ENCODE assay signal across 16 mouse cellular contexts in genomic region chr2:74738623-74739475, GRCm38 (mm10). TPM values are rescaled to one million over a fixed set of nuclear protein-coding genes. Genes with fewer than 3 reads are reported as not detected.
DNase-seq lines count a peak whose midpoint lies in the region; ATAC-seq lines count a peak whose summit lies in the region.
"Had no signal": no experiment of that assay in that cellular context is flagged by ENCODE, and none has a peak within 500 bp of the region (broad histone marks: within the 10 kb centered on the region; RNA-seq: fewer than 3 reads in every experiment).

No protein-coding gene starts in this region.

- H3K27ac ChIP-seq in midbrain, embryonic 11.5 days (ENCODE audit: low read depth, low read length) = no peak overlapping the region
- H3K27ac ChIP-seq in midbrain, embryonic 15.5 days = no peak overlapping the region
- H3K27ac ChIP-seq in hindbrain, embryonic 12.5 days = peak overlapping the region; percentile 97
- no peak overlapping the region for H3K27ac ChIP-seq in liver, embryonic 12.5 days
- H3K27ac ChIP-seq: heart, embryonic 15.5 days; liver, embryonic 15.5 days had no signal

- H3K9ac ChIP-seq in midbrain, embryonic 11.5 days (ENCODE audit: low read length) = no peak overlapping the region
- H3K9ac ChIP-seq in midbrain, embryonic 15.5 days = no peak overlapping the region
- H3K9ac ChIP-seq in hindbrain, embryonic 12.5 days = peak overlapping the region; percentile 73
- H3K9ac ChIP-seq in liver, embryonic 12.5 days = no peak overlapping the region
- H3K9ac ChIP-seq: heart, embryonic 15.5 days; liver, embryonic 15.5 days had no signal

- peak; percentile 96 for DNase-seq in midbrain, embryonic 11.5 days (ENCODE audit: low spot score, missing footprints)
- peak; percentile 40 for DNase-seq in kidney, postnatal 14 days
- DNase-seq in spleen, postnatal 14 days (ENCODE audit: low spot score in 2 of 2) = no peak
- DNase-seq: cerebellum, postnatal 25 days; gastrocnemius, postnatal 10 days; thymus, adult 2 months had no signal

- H3K9me3 ChIP-seq in midbrain, embryonic 11.5 days (ENCODE audit: control insufficient read depth, low read length) = no peaks in the 10 kb centered on the region
- H3K9me3 ChIP-seq in midbrain, embryonic 15.5 days = no peaks in the 10 kb centered on the region
- H3K9me3 ChIP-seq in hindbrain, embryonic 12.5 days (replicated peaks) = no peaks in the 10 kb centered on the region
- H3K9me3 ChIP-seq in liver, embryonic 12.5 days (replicated peaks) = no peaks in the 10 kb centered on the region
- H3K9me3 ChIP-seq: heart, embryonic 15.5 days; liver, embryonic 15.5 days had no signal

- no peak overlapping the region for H3K4me3 ChIP-seq in midbrain, embryonic 11.5 days (ENCODE audit: low read depth, low read length)
- no peak overlapping the region for H3K4me3 ChIP-seq in midbrain, embryonic 15.5 days
- peak overlapping the region; percentile 44 for H3K4me3 ChIP-seq in hindbrain, embryonic 12.5 days
- no peak overlapping the region for H3K4me3 ChIP-seq in liver, embryonic 12.5 days
- H3K4me3 ChIP-seq: erythroblast, embryonic 14.5 days; heart, embryonic 15.5 days; liver, embryonic 15.5 days had no signal

- no peak for ATAC-seq in midbrain, embryonic 11.5 days (ENCODE audit: low FRiP score)
- no peak for ATAC-seq in midbrain, embryonic 15.5 days (replicated peaks)
- ATAC-seq in hindbrain, embryonic 12.5 days (ENCODE audit: low FRiP score) = no peak
- ATAC-seq in liver, embryonic 12.5 days = no peak
- ATAC-seq in erythroid progenitor cell, adult 5-6 weeks (replicated peaks; ENCODE audit: low FRiP score, poor library complexity, severe bottlenecking) = no peak

- peaks cover 2% of the 10 kb centered on the region; the same call in 1 of the 2 replicates for H3K4me1 ChIP-seq in midbrain, embryonic 11.5 days (ENCODE audit: control insufficient read depth, insufficient read depth, low read length)
- peaks cover 5% of the 10 kb centered on the region for H3K4me1 ChIP-seq in midbrain, embryonic 15.5 days
- peaks cover 5% of the 10 kb centered on the region; the same call in 1 of the 2 replicates for H3K4me1 ChIP-seq in hindbrain, embryonic 12.5 days
- no peaks in the 10 kb centered on the region for H3K4me1 ChIP-seq in liver, embryonic 12.5 days
- H3K4me1 ChIP-seq: liver, embryonic 15.5 days had no signal

- H3K4me2 ChIP-seq in midbrain, embryonic 11.5 days = no peak overlapping the region
- H3K4me2 ChIP-seq in midbrain, embryonic 15.5 days = no peak overlapping the region
- peak overlapping the region; percentile 49 for H3K4me2 ChIP-seq in hindbrain, embryonic 12.5 days (replicated peaks)
- no peak overlapping the region for H3K4me2 ChIP-seq in liver, embryonic 12.5 days
- H3K4me2 ChIP-seq: heart, embryonic 15.5 days; liver, embryonic 15.5 days had no signal

- no peaks in the 10 kb centered on the region for H3K36me3 ChIP-seq in midbrain, embryonic 11.5 days (ENCODE audit: control insufficient read depth, insufficient read depth, low read length)
- H3K36me3 ChIP-seq in midbrain, embryonic 15.5 days (replicated peaks) = no peaks in the 10 kb centered on the region
- H3K36me3 ChIP-seq in hindbrain, embryonic 12.5 days = no peaks in the 10 kb centered on the region
- no peaks in the 10 kb centered on the region for H3K36me3 ChIP-seq in liver, embryonic 12.5 days
- H3K36me3 ChIP-seq: heart, embryonic 15.5 days; liver, embryonic 15.5 days had no signal

- H3K27me3 ChIP-seq in midbrain, embryonic 11.5 days (ENCODE audit: control insufficient read depth, insufficient read depth, low read length) = peaks cover 97% of the 10 kb centered on the region
- peaks cover 97% of the 10 kb centered on the region for H3K27me3 ChIP-seq in midbrain, embryonic 15.5 days (replicated peaks)
- H3K27me3 ChIP-seq in hindbrain, embryonic 12.5 days = peaks cover 95% of the 10 kb centered on the region
- peaks cover 97% of the 10 kb centered on the region for H3K27me3 ChIP-seq in liver, embryonic 12.5 days (replicated peaks)

- WGBS in midbrain, embryonic 11.5 days = under 1% methylated on average over 20 of the region's 20 CpGs
- 2% methylated on average over 20 of the region's 20 CpGs for WGBS in midbrain, embryonic 15.5 days
- 1% methylated on average over 20 of the region's 20 CpGs for WGBS in hindbrain, embryonic 12.5 days
- 4% methylated on average over 20 of the region's 20 CpGs for WGBS in liver, embryonic 12.5 days (ENCODE audit: insufficient replicate concordance)

RNA-seq across cellular contexts. Expression of gene Gm28230, which starts 12.3 kb away (rescaled TPM):
- not detected in 2 replicates for polyA plus RNA-seq in midbrain, embryonic 11.5 days (2014; fragmentation: Nextera tagmentation; extraction: Ambion mirVana)
- polyA plus RNA-seq in midbrain, embryonic 15.5 days (2015; fragmentation: Nextera tagmentation; extraction: Ambion mirVana) = not detected in 2 replicates
- 0.66 and 1.1 TPM in 2 replicates for polyA plus RNA-seq in hindbrain, embryonic 12.5 days (2016; fragmentation: Nextera tagmentation; extraction: Ambion mirVana)
- not detected in 2 replicates for polyA plus RNA-seq in liver, embryonic 12.5 days (2016; fragmentation: Nextera tagmentation; extraction: Ambion mirVana)
- not detected in 2 replicates for total RNA-seq in erythroid progenitor cell, adult 5-6 weeks (2015; ENCODE audit: low replicate concordance)
- not detected in 2 replicates for total RNA-seq in erythroid progenitor cell, adult 5-6 weeks (2017; ENCODE audit: low replicate concordance)
- total RNA-seq: left cerebral cortex, postnatal 10 days; megakaryocyte progenitor cell, adult 5-6 weeks; neutrophil, adult 5-6 weeks had no signal
- polyA plus RNA-seq: erythroblast, embryonic 14.5 days; heart, embryonic 15.5 days; liver, embryonic 15.5 days had no signal

RNA-seq across cellular contexts. Expression of gene Hoxd1, which starts 23.9 kb away (rescaled TPM):
- polyA plus RNA-seq in midbrain, embryonic 11.5 days (2014; fragmentation: Nextera tagmentation; extraction: Ambion mirVana) = not detected in 2 replicates
- not detected in 2 replicates for polyA plus RNA-seq in midbrain, embryonic 15.5 days (2015; fragmentation: Nextera tagmentation; extraction: Ambion mirVana)
- polyA plus RNA-seq in hindbrain, embryonic 12.5 days (2016; fragmentation: Nextera tagmentation; extraction: Ambion mirVana) = 2.5 and 3.3 TPM in 2 replicates
- polyA plus RNA-seq in liver, embryonic 12.5 days (2016; fragmentation: Nextera tagmentation; extraction: Ambion mirVana) = 0.07 TPM in 1 of 2 replicates, not detected in the other
- not detected in 2 replicates for total RNA-seq in erythroid progenitor cell, adult 5-6 weeks (2015; ENCODE audit: low replicate concordance)
- not detected in 2 replicates for total RNA-seq in erythroid progenitor cell, adult 5-6 weeks (2017; ENCODE audit: low replicate concordance)
- total RNA-seq: gastrocnemius, postnatal 10 days; megakaryocyte progenitor cell, adult 5-6 weeks; neutrophil, adult 5-6 weeks had no signal
- polyA plus RNA-seq: erythroblast, embryonic 14.5 days; heart, embryonic 15.5 days had no signal

RNA-seq across cellular contexts. Expression of gene Hoxd4, which starts 27.1 kb away (rescaled TPM):
- polyA plus RNA-seq in midbrain, embryonic 11.5 days (2014; fragmentation: Nextera tagmentation; extraction: Ambion mirVana) = not detected in 2 replicates
- not detected in 2 replicates for polyA plus RNA-seq in midbrain, embryonic 15.5 days (2015; fragmentation: Nextera tagmentation; extraction: Ambion mirVana)
- polyA plus RNA-seq in hindbrain, embryonic 12.5 days (2016; fragmentation: Nextera tagmentation; extraction: Ambion mirVana) = 3.6 and 4.6 TPM in 2 replicates
- polyA plus RNA-seq in liver, embryonic 12.5 days (2016; fragmentation: Nextera tagmentation; extraction: Ambion mirVana) = not detected in 2 replicates
- total RNA-seq in erythroid progenitor cell, adult 5-6 weeks (2015; ENCODE audit: low replicate concordance) = not detected in 2 replicates
- not detected in 2 replicates for total RNA-seq in erythroid progenitor cell, adult 5-6 weeks (2017; ENCODE audit: low replicate concordance)
- total RNA-seq: left cerebral cortex, postnatal 10 days; megakaryocyte progenitor cell, adult 5-6 weeks; neutrophil, adult 5-6 weeks had no signal
- polyA plus RNA-seq: liver, embryonic 15.5 days had no signal

RNA-seq across cellular contexts. Expression of gene Hoxd3, which starts 27.1 kb away (rescaled TPM):
- polyA plus RNA-seq in midbrain, embryonic 11.5 days (2014; fragmentation: Nextera tagmentation; extraction: Ambion mirVana) = 0.07 and 0.14 TPM in 2 replicates
- polyA plus RNA-seq in midbrain, embryonic 15.5 days (2015; fragmentation: Nextera tagmentation; extraction: Ambion mirVana) = 0.09 and 0.21 TPM in 2 replicates
- 69.6 and 83.5 TPM in 2 replicates for polyA plus RNA-seq in hindbrain, embryonic 12.5 days (2016; fragmentation: Nextera tagmentation; extraction: Ambion mirVana)
- polyA plus RNA-seq in liver, embryonic 12.5 days (2016; fragmentation: Nextera tagmentation; extraction: Ambion mirVana) = 0.18 and 0.30 TPM in 2 replicates
- not detected in 2 replicates for total RNA-seq in erythroid progenitor cell, adult 5-6 weeks (2015; ENCODE audit: low replicate concordance)
- total RNA-seq in erythroid progenitor cell, adult 5-6 weeks (2017; ENCODE audit: low replicate concordance) = not detected in 2 replicates
- total RNA-seq: left cerebral cortex, postnatal 10 days; megakaryocyte progenitor cell, adult 5-6 weeks; neutrophil, adult 5-6 weeks had no signal
- polyA plus RNA-seq: erythroblast, embryonic 14.5 days; liver, embryonic 15.5 days had no signal

RNA-seq across cellular contexts. Expression of gene Hoxd8, which starts 34.4 kb away (rescaled TPM):
- polyA plus RNA-seq in midbrain, embryonic 11.5 days (2014; fragmentation: Nextera tagmentation; extraction: Ambion mirVana) = 0.11 TPM in 1 of 2 replicates, not detected in the other
- 0.08 and 0.10 TPM in 2 replicates for polyA plus RNA-seq in midbrain, embryonic 15.5 days (2015; fragmentation: Nextera tagmentation; extraction: Ambion mirVana)
- polyA plus RNA-seq in hindbrain, embryonic 12.5 days (2016; fragmentation: Nextera tagmentation; extraction: Ambion mirVana) = 0.14 and 0.46 TPM in 2 replicates
- 0.11 and 0.14 TPM in 2 replicates for polyA plus RNA-seq in liver, embryonic 12.5 days (2016; fragmentation: Nextera tagmentation; extraction: Ambion mirVana)
- not detected in 2 replicates for total RNA-seq in erythroid progenitor cell, adult 5-6 weeks (2015; ENCODE audit: low replicate concordance)
- total RNA-seq in erythroid progenitor cell, adult 5-6 weeks (2017; ENCODE audit: low replicate concordance) = not detected in 2 replicates
- total RNA-seq: left cerebral cortex, postnatal 10 days; megakaryocyte progenitor cell, adult 5-6 weeks; neutrophil, adult 5-6 weeks had no signal
- polyA plus RNA-seq: erythroblast, embryonic 14.5 days had no signal

Comparison
In these comparisons a context has a peak if more than half of its experiments do, and no peak if none do; other contexts are left out.
1. DNase-seq: peak in midbrain, embryonic 11.5 days (single experiment) and kidney, postnatal 14 days (single experiment); none in spleen, postnatal 14 days (0 of 2).